Mouse (Mus musculus) kidney, adult 2 months (tissue): ENCODE data around the gene Trabd2b. TPM values are rescaled to one million over a fixed set of nuclear protein-coding genes. Genes with fewer than 3 reads are reported as not detected.

ENCODE experiments used
- DNase-seq: peaks from one replicate; pipeline ENCODE4 v3.0.0; 2021
- H3K27ac ChIP-seq: fragments of 200-500 bp; 2 replicates; pipeline ENCODE4 v1.5.1; 2012; ENCODE audit warnings: low read depth, low read length, control low read depth, inconsistent platforms; ENCODE audit not compliant: insufficient read depth
- H3K27me3 ChIP-seq: fragments of 200-500 bp; replicated peaks from 2 replicates; pipeline ENCODE4 v1.6.1; 2012; ENCODE audit warnings: mild to moderate bottlenecking, moderate library complexity, low read length, inconsistent platforms; ENCODE audit not compliant: control insufficient read depth, insufficient read depth
- H3K36me3 ChIP-seq: fragments of 200-500 bp; 2 replicates; pipeline ENCODE4 v1.6.1; 2012; ENCODE audit warnings: mild to moderate bottlenecking, moderate library complexity, low read length, inconsistent platforms; ENCODE audit not compliant: control insufficient read depth, insufficient read depth
- H3K4me1 ChIP-seq: fragments of 200-500 bp; 2 replicates; pipeline ENCODE4 v1.6.1; 2011; ENCODE audit warnings: low read length; ENCODE audit not compliant: control insufficient read depth, insufficient read depth
- H3K4me3 ChIP-seq: fragments of 200-500 bp; 2 replicates; pipeline ENCODE4 v1.5.1; 2011; ENCODE audit warnings: mild to moderate bottlenecking, low read depth, low read length, control low read depth; ENCODE audit not compliant: insufficient read depth
- CTCF ChIP-seq: fragments of 200-500 bp; conservative IDR thresholded peaks from 2 replicates; pipeline ENCODE4 v1.5.1; 2011; ENCODE audit warnings: low read depth, mild to moderate bottlenecking, control low read depth, low read length, moderate library complexity, mixed read lengths; ENCODE audit not compliant: insufficient read depth, insufficient read length
- POLR2A ChIP-seq: fragments of 200-500 bp; IDR thresholded peaks from one replicate; pipeline ENCODE4 v1.6.1; 2011; ENCODE audit warnings: low read depth, low read length, control low read depth
- WGBS: fragments of 180-500 bp; shearing (Covaris S2); methylation state at CpG from one replicate; pipeline ENCODE4 v1.1.7; 2018; 5-methylcytosine and 5-hydroxymethylcytosine counted together
- polyA plus RNA-seq: library from polyadenylated mRNA; depleted of rRNA; stranded (reverse); fragments of >200 nt; gene quantifications from 2 replicates; pipeline ENCODE4 v1.2.3, GENCODE M21; 2012

The Trabd2b gene
- polyA plus RNA-seq, 1 experiment, result 32.2 TPM

DNA sequence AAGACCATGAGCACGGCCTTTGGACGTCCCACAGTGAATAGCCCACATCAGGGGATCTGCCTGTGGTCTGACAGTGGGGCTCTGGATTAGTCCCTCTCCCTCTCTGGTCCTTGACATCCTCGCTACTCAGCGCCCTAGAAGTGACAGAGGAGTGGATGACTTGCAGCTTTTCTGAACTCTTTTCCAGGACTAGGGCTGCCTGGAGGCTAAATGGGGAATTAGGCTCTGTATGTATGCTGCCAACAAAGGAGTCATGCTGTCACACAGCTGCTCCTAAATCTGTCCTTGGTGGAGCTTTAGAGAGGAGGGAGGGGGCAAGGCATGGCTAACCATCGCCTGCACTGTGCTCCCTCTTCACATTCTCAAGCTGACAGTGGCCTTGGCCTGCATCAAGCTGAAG, 53.1 kb downstream of the Trabd2b start:
- H3K4me1 ChIP-seq, result peaks cover 22% of the 10 kb centered on the region
- DNase-seq, result no peak
- H3K27me3 ChIP-seq, result no peaks in the 10 kb centered on the region
- no peaks in the 10 kb centered on the region for H3K36me3 ChIP-seq
- H3K27ac ChIP-seq, result no peak overlapping the region
- WGBS, result 70% methylated on average over 5 of the region's 5 CpGs
- no peak overlapping the region for H3K4me3 ChIP-seq
- TF ChIP-seq CTCF, result no peak
- TF ChIP-seq POLR2A, result no peak

DNA sequence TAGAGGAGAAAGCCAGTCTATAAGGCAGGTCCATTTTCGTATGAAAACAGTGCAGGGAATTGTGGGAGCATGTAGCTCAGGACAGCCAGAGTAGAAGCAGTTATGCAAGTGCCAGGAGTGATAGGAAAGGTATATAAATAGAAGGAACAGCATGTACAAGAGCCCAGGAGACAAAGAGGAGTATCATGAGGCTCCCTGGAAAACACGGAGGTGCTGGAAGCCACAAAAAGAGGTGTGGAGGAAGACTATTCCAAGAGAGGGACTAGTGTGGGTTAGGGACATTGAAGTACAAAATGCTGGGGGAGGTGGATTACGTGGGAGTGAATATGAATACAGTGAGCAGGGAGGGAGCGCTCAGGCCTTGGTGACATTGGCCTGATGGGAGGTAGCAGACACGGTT, 53.9 kb downstream of the Trabd2b start:
- TF ChIP-seq CTCF, result no peak
- H3K4me1 ChIP-seq, result peaks cover 16% of the 10 kb centered on the region
- no peak for DNase-seq
- H3K27me3 ChIP-seq, result no peaks in the 10 kb centered on the region
- H3K27ac ChIP-seq, result no peak overlapping the region
- no peaks in the 10 kb centered on the region for H3K36me3 ChIP-seq
- 83% methylated on average over 5 of the region's 5 CpGs for whole genome bisulfite sequencing
- no peak overlapping the region for H3K4me3 ChIP-seq

DNA sequence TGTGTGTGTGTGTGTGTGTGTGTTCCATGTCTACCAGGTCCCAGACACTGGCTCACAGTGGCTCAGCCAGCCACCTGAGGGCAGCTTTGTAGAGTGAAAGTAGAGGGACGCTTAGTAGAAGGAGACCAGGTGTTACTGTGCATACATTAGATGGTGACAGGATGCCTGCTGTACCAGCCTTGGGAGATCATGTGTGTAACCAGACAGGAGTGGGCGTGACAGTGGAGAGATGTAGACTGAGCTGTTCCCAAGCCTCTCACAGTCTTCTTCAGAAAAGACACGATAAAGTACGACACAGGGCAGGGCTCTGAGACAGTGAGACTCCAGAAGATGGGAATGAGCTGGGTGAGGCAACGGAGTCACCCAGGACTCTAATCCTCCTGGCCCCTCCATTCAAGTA, 54.6 kb downstream of the Trabd2b start:
- H3K36me3 ChIP-seq, result no peaks in the 10 kb centered on the region
- DNase-seq, result no peak
- WGBS, result 78% methylated on average over 5 of the region's 5 CpGs
- no peak for TF ChIP-seq CTCF
- no peaks in the 10 kb centered on the region for H3K27me3 ChIP-seq
- H3K27ac ChIP-seq, result no peak overlapping the region
- no peak overlapping the region for H3K4me3 ChIP-seq
- H3K4me1 ChIP-seq, result peaks cover 16% of the 10 kb centered on the region

- peaks cover 19% of the 10 kb centered on the region for H3K4me1 ChIP-seq
- H3K36me3 ChIP-seq, result no peaks in the 10 kb centered on the region
- 19% methylated on average over 2 of the region's 2 CpGs for WGBS
- no peak overlapping the region for H3K27ac ChIP-seq
- TF ChIP-seq CTCF (no peak), POLR2A (no peak)
- H3K27me3 ChIP-seq, result no peaks in the 10 kb centered on the region
- H3K4me3 ChIP-seq, result no peak overlapping the region
- peak; percentile 77 for DNase-seq
Observed at GRCm38 (mm10) chr4:114465641-114466040, 59.1 kb downstream of the Trabd2b start.

GRCm38 (mm10) chr4:114467371-114468094, 61.0 kb downstream of the Trabd2b start:
- Histone ChIP-seq H3K27ac (no peak overlapping the region), H3K4me1 (peaks cover 35% of the 10 kb centered on the region), H3K27me3 (no peaks in the 10 kb centered on the region), H3K36me3 (no peaks in the 10 kb centered on the region), H3K4me3 (no peak overlapping the region)
- TF ChIP-seq CTCF, result no peak
- no peak for TF ChIP-seq POLR2A
- WGBS, result 27% methylated on average over 6 of the region's 6 CpGs
- DNase-seq, result peak; percentile 75

- DNase-seq, result no peak
- H3K27me3 ChIP-seq, result no peaks in the 10 kb centered on the region
- peaks cover 35% of the 10 kb centered on the region for H3K4me1 ChIP-seq
- no peak overlapping the region for H3K4me3 ChIP-seq
- H3K36me3 ChIP-seq, result no peaks in the 10 kb centered on the region
- TF ChIP-seq CTCF, result no peak
- no peak for TF ChIP-seq POLR2A
- no peak overlapping the region for H3K27ac ChIP-seq
- WGBS, result 40% methylated on average over 7 of the region's 7 CpGs
Observed at GRCm38 (mm10) chr4:114468095-114468429, 61.5 kb downstream of the Trabd2b start.

GRCm38 (mm10) chr4:114469881-114470280, 63.4 kb downstream of the Trabd2b start:
- Histone ChIP-seq H3K27ac (no peak overlapping the region), H3K4me1 (peaks cover 35% of the 10 kb centered on the region), H3K4me3 (no peak overlapping the region), H3K27me3 (no peaks in the 10 kb centered on the region), H3K36me3 (no peaks in the 10 kb centered on the region)
- TF ChIP-seq POLR2A, result no peak
- TF ChIP-seq CTCF, result no peak
- no peak for DNase-seq
- 46% methylated on average over 1 of the region's 1 CpGs for WGBS

GRCm38 (mm10) chr4:114472143-114472542, 65.6 kb downstream of the Trabd2b start:
- Histone ChIP-seq H3K27me3 (no peaks in the 10 kb centered on the region), H3K36me3 (no peaks in the 10 kb centered on the region), H3K27ac (no peak overlapping the region), H3K4me1 (peaks cover 25% of the 10 kb centered on the region; the same call in 1 of the 2 replicates), H3K4me3 (no peak overlapping the region)
- peak; percentile 74 for DNase-seq
- WGBS, result 50% methylated on average over 5 of the region's 5 CpGs
- TF ChIP-seq POLR2A, result no peak
